Mouse (Mus musculus): ENCODE results near the gene Polk. TPM values are rescaled to one million over a fixed set of nuclear protein-coding genes. Genes with fewer than 3 reads are reported as not detected.

Polk gene
- total RNA-seq, 2 experiments from 2014 or later: 3.2 to 4.3 TPM

DNA sequence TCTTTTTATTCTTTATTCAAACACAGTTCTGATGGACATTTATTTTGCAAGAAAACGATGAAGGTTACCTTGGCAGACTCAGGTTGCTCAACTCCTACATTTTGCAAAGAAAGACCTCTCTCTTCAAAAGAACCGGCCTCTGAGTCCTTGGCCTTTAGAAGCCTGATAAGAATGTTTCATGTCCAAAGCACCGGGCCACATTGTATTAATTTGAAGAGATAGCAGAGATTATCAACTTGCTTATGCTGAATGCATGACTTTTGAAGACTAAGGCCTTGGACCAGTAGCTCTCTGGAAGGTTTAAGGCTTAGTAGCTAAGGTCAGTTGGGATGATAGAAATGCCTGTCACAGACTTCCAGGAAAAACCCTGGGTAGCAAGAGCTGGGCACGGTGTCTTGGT, 65.2 kb downstream of the Polk start:
- no peak for DNase-seq
- intact Hi-C loops (cut with DNase I): no loop called here

GRCm38 (mm10) chr13:96470957-96471356, 71.4 kb downstream of the Polk start, which contains the start of gene Ankdd1b:
Ankdd1b (minus strand) TSS chr13:96471198.
- no peak for DNase-seq
- intact Hi-C loops (cut with DNase I): no loop called here

- intact Hi-C loops (cut with DNase I): no loop called here
- no peak for DNase-seq
Measured at GRCm38 (mm10) chr13:96470556-96470955, 71.8 kb downstream of the Polk start.

GRCm38 (mm10) chr13:96468678-96469077, 73.7 kb downstream of the Polk start:
- intact Hi-C loops (cut with DNase I): no loop called here
- no peak for DNase-seq

DNA sequence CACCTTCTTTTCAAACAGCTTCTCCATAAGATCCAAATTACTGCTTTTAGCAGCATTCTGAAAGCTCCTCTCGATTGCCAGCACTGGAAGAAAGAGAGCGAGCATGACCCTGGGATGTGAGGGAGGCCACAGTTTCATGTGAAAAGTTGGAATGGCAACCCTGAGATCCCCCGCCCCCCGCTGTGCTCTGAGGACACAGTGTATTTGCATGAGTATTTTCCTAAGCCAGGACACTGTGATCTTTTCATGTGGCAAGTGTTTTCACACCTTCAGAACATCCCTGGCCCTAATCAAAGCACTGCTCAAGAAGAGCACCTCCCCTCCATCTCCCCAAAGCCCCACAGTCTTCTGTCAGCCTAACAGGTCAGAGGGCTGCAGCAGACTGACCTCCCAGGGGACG, 77.1 kb downstream of the Polk start:
- intact Hi-C loops (cut with DNase I): no loop called here
- DNase-seq: no peak

DNA sequence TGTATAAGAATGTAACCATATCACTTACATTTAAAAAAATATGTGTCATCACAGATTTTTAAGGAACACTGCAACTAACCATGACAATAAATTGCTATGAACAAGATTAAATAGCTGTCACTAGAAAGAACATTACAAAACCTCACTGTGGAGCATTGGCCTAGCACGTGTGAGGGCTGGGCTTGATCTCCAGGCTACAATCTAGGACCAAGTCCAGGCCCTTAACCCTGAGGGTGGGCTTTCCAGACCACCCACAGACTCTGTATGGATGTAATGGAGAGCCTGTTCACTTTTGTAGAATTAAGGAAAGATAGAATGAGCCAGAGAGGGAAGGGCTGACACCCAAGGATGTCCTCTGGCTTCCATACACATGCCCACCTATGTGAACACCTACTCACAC, 79.7 kb downstream of the Polk start:
- intact Hi-C loops (cut with DNase I): no loop called here
- no peak for DNase-seq

DNA sequence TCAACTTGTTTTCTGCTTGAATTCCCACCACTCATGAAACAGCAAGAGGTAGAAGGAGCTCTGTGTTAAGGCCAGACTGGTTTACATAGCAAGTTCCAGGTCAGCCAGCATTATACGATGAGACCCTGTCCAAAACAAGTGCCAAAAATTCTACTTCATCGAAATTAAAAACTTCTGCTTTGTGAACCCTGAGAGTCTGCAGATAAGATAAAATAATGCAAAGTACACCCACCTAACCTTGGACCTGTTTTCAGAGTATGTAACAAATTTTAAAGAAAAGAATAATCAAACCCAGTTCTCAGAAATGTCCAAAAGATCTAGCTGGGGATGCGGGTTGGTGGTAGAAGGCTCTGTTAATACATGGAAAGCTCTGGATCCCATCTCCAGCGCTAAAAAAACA, 83.8 kb downstream of the Polk start:
- intact Hi-C loops (cut with DNase I): no loop called here
- no peak for DNase-seq

- intact Hi-C loops (cut with DNase I): no loop called here
- no peak for DNase-seq
Measured at GRCm38 (mm10) chr13:96458018-96458417, 84.4 kb downstream of the Polk start.

DNA sequence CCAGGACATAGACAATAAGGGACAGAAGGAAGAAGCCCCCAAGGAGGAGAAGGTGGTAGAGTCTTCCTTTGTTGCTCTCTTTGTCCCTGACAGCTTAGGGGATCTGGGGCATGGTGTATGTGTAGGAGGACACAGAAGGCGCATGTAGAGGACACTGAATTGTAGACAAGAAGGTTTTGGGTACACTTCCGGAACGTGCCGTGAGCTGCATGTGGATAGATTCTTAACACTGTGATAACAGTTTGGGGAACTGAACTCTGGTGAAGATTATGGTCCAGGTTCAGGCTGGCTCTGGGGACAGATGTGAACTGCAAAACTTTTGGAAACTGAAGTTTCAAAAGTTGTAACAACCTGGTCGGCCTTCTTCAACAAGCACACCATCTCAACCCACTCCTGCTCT, 84.8 kb downstream of the Polk start:
- intact Hi-C loops (cut with DNase I): no loop called here
- DNase-seq: no peak

DNA sequence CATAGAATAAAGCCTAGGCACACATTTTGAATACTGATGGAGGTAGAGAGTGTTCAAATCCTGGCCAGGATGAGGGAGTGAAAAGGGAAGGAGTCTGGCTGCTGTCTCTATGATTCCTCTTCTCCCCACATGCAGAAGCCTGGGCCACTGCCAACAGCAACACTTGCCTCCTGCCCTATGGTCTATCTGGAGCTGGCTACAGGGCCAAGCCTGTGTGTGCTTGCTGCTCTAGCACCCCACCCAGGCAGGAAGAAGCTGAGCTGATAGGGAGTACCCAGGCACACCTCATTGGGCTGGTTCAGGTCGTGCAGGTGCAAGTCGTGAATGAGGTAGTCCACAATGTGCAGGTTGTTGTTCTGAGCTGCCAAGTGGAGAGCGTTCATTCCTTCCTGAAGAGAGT, 88.1 kb downstream of the Polk start:
- intact Hi-C loops (cut with DNase I): no loop called here
- DNase-seq: no peak

- DNase-seq: no peak
- intact Hi-C loops (cut with DNase I): no loop called here
Measured at GRCm38 (mm10) chr13:96452621-96453020, 89.8 kb downstream of the Polk start.

DNA sequence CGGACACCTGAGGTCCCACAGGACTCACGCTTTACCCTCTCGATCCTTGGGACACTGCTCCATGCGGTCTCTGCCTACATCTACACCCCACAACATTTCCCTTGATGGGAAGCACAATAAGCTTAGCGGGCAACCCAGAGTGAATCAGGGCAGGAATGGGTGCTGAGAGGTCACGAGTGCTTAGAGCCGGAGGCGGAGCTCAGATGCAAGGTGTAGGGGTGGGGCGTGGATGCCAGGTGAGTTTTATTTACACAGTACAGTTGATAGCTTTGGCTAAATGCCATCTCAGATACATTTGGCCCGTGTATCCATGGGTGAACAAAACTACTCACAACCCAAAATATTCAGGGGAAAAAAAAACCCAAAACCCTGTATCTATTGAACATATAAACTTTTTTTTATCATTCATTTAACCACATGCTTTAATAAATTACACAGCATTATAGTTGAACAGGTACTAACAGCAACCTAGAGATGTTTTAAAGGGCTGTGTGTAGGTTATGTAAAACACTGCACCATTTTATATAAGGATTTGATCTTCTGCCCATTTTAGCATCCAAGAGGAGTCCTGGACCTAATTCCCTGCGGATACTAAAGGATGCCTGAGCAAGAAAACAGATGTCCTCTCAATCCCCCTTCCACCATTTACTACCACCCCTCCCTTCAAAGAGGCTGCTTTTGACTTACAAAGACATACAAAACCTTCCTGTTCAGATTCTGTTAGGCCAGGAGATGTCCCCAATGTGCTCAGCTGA, 90.8 kb downstream of the Polk start:
- no peak for DNase-seq
- intact Hi-C loops (cut with DNase I): no loop called here

GRCm38 (mm10) chr13:96450869-96451268, 91.5 kb downstream of the Polk start:
- intact Hi-C loops (cut with DNase I): no loop called here
- DNase-seq: peak in 1 of 2 experiments; percentile 33

DNA sequence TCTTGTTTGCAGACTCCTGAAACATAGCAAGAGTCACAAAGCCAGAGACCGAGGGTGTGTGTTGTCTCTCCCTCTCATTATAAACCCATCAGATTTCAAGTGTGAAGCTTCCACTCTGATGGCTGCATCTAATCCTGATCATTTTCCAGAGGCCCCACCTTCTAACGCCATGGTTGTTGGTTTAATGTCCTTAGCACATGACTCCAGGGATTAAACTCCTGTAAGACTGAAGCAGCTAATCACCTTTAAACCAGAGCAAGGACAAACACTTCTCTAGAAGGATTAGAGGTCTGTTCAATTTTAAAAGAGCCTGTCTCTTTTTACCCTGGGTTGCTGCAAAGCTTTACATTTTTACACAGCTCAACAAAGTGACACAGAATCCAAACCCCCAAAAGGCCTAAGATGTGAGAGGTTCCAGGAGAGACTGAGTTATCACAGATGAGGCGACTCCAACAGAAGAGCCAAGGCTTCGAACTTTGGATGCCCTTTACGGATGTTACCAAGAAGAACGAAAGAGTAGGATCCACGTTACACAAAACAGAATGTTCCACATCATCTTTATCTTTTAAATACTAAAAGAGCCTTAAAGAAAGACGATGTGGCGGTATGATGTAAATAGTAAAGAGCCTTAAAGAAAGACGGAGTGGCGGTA, 92.0 kb downstream of the Polk start:
- DNase-seq: no peak
- intact Hi-C loops (cut with DNase I): no loop called here

GRCm38 (mm10) chr13:96440436-96440835, 101.9 kb downstream of the Polk start:
- no peak for DNase-seq
- intact Hi-C loops (cut with DNase I): no loop called here

GRCm38 (mm10) chr13:96436921-96437320, 105.5 kb downstream of the Polk start:
- DNase-seq: no peak
- intact Hi-C loops (cut with DNase I): no loop called here

DNA sequence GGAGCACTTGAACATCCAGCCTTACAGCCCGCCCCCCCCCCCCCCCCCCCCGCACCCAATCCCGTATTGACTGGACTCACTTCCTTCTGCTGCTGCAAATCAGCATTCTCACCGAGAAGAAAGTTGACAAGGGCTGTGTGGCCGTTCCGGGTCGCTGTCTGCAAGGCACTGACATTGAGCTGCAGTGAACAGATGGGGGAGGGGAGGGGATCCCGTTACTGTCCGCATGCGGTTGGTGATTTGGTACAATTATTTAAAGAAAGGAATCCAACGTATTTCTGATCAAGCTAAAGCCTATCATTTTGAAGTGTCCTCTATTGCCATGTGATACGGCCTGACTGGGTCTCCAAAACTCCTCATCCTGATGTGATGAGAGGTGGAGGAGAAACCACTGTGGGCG, 106.6 kb downstream of the Polk start:
- DNase-seq: no peak

DNA sequence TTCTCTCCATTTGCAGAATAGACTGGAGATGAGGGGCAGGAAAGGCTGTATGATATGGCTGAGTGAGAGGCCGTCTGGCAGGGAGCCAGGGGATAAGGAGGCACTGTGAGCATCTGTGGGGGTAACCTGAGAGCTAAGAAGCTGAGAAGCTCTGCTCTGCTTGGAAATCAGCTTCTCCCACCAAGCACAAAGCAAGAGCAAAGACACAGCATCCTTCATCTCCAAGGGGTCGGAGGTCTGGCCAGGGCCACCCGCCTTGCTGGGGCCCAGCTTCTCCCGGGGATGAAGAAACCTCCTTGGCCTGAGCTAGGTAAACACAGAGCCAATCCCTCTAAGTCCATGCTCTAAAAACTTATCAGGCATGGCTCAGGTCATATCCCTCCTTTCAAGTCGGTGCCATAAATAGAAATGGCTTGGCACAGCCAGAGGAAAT, 107.5 kb downstream of the Polk start:
- DNase-seq: no peak
- intact Hi-C loops (cut with DNase I): no loop called here

More for the DNA sequence above, 106.6 kb downstream of the Polk start:
- intact Hi-C loops (cut with DNase I): no loop called here

- intact Hi-C loops (cut with DNase I): no loop called here
- DNase-seq: no peak
Measured at GRCm38 (mm10) chr13:96433648-96434190, 108.7 kb downstream of the Polk start.

GRCm38 (mm10) chr13:96433041-96433440, 109.3 kb downstream of the Polk start:
- intact Hi-C loops (cut with DNase I): no loop called here
- no peak for DNase-seq

GRCm38 (mm10) chr13:96432376-96432811, 110.0 kb downstream of the Polk start:
- no peak for DNase-seq
- intact Hi-C loops (cut with DNase I): no loop called here

Measured in gastrocnemius, postnatal 36 days (tissue).